Mouse (Mus musculus) MEL (cell line): ENCODE data around the gene Hao2. TPM values are rescaled to one million over a fixed set of nuclear protein-coding genes. Genes with fewer than 3 reads are reported as not detected.

Experiments used
- DNase-seq: peaks from one replicate; pipeline ENCODE4 v3.0.0; 2011; ENCODE audit warnings: low read depth, low spot score
- H3K27ac ChIP-seq: 2 replicates; pipeline ENCODE4 v1.5.1; 2012; ENCODE audit warnings: low read depth, mild to moderate bottlenecking, control low read depth, low read length, moderate library complexity; ENCODE audit not compliant: control insufficient read depth
- H3K27me3 ChIP-seq, 2 experiments: fragments of 150-350 bp in 1 of 2; sonication (generic) in 1 of 2; 2 replicates each; pipeline ENCODE4 v1.6.1; 2012; ENCODE audit warnings: low read length in 2 of 2, mild to moderate bottlenecking in 2 of 2, improper control_type of control experiment in 1 of 2, moderate library complexity in 1 of 2; ENCODE audit not compliant: insufficient read depth in 2 of 2, control insufficient read depth in 1 of 2
- H3K36me3 ChIP-seq, 2 experiments: 2 replicates each; pipeline ENCODE4 v1.6.1; 2012 to 2014; ENCODE audit warnings: low read length in 2 of 2, improper control_type of control experiment in 1 of 2, inconsistent platforms in 1 of 2, mild to moderate bottlenecking in 1 of 2; ENCODE audit not compliant: insufficient read depth in 2 of 2, control insufficient read depth in 1 of 2
- H3K4me1 ChIP-seq, 2 experiments: fragments of 150-350 bp in 1 of 2; sonication (generic) in 1 of 2; 2 replicates each; pipeline ENCODE4 v1.6.1; 2012; ENCODE audit warnings: low read length in 2 of 2, improper control_type of control experiment in 1 of 2, mild to moderate bottlenecking in 1 of 2; ENCODE audit not compliant: insufficient read depth in 2 of 2, control insufficient read depth in 1 of 2
- H3K4me3 ChIP-seq, 2 experiments: fragments of 150-350 bp in 1 of 2; sonication (generic) in 1 of 2; 2 replicates each; pipeline ENCODE4 v1.5.1; 2012; ENCODE audit warnings: low read depth in 2 of 2, low read length in 2 of 2, mild to moderate bottlenecking in 2 of 2, moderate library complexity in 2 of 2, control low read depth in 1 of 2, improper control_type of control experiment in 1 of 2; ENCODE audit not compliant: control insufficient read depth in 1 of 2, insufficient read depth in 1 of 2
- H3K79me2 ChIP-seq: 2 replicates; pipeline ENCODE4 v1.6.1; 2012; ENCODE audit warnings: mild to moderate bottlenecking, low read length, moderate library complexity; ENCODE audit not compliant: control insufficient read depth, poor library complexity, insufficient read depth
- H3K9ac ChIP-seq: 2 replicates; pipeline ENCODE4 v1.6.1; 2012; ENCODE audit warnings: low read depth, mild to moderate bottlenecking, control low read depth, low read length, moderate library complexity; ENCODE audit not compliant: control insufficient read depth, poor library complexity, severe bottlenecking
- H3K9me3 ChIP-seq: fragments of 150-350 bp; sonication (generic); replicated peaks from 2 replicates; pipeline ENCODE4 v1.6.1; 2012; ENCODE audit warnings: mild to moderate bottlenecking, low read length, improper control_type of control experiment, moderate library complexity; ENCODE audit not compliant: insufficient read depth
- CTCF ChIP-seq, 3 experiments: IDR thresholded peaks in 2 of 3; conservative IDR thresholded peaks in 1 of 3; 2 replicates each; pipeline ENCODE4 v1.5.1; 2011 to 2012; ENCODE audit warnings: low read length in 3 of 3, low read depth in 2 of 3, mild to moderate bottlenecking in 2 of 3, improper control_type of control experiment in 1 of 3, inconsistent platforms in 1 of 3, mixed read lengths in 1 of 3, moderate library complexity in 1 of 3; ENCODE audit not compliant: control insufficient read depth in 1 of 3, insufficient read depth in 1 of 3, poor library complexity in 1 of 3, severe bottlenecking in 1 of 3
- E2F4 ChIP-seq: IDR thresholded peaks from 2 replicates; pipeline ENCODE4 v1.6.1; 2011; ENCODE audit warnings: low read depth, low read length, improper control_type of control experiment, borderline replicate concordance
- EP300 ChIP-seq, 2 experiments: IDR thresholded peaks; 2 replicates each; pipeline ENCODE4 v1.6.1; 2011; ENCODE audit warnings: improper control_type of control experiment in 2 of 2, low read length in 2 of 2, low read depth in 1 of 2, mild to moderate bottlenecking in 1 of 2
- ETS1 ChIP-seq: IDR thresholded peaks from 2 replicates; pipeline ENCODE4 v1.6.1; 2012; ENCODE audit warnings: low read depth, mild to moderate bottlenecking, inconsistent platforms, low read length, improper control_type of control experiment, moderate library complexity
- GABPA ChIP-seq: IDR thresholded peaks from 2 replicates; pipeline ENCODE4 v1.6.1; 2012; ENCODE audit warnings: low read depth, mild to moderate bottlenecking, inconsistent platforms, low read length, improper control_type of control experiment, moderate library complexity
- GATA1 ChIP-seq: IDR thresholded peaks from 2 replicates; pipeline ENCODE4 v1.6.1; 2011; ENCODE audit warnings: low read depth, low read length, improper control_type of control experiment
- HCFC1 ChIP-seq: IDR thresholded peaks from 2 replicates; pipeline ENCODE4 v1.6.1; 2012; ENCODE audit warnings: low read depth, mild to moderate bottlenecking, inconsistent platforms, low read length, improper control_type of control experiment, moderate library complexity
- JUND ChIP-seq: IDR thresholded peaks from 2 replicates; pipeline ENCODE4 v1.6.1; 2011; ENCODE audit warnings: low read depth, mild to moderate bottlenecking, improper control_type of control experiment, low read length
- MYB ChIP-seq: IDR thresholded peaks from 2 replicates; pipeline ENCODE4 v1.6.1; 2011; ENCODE audit warnings: mild to moderate bottlenecking, low read depth, low read length, improper control_type of control experiment
- POLR2A ChIP-seq, 2 experiments: IDR thresholded peaks; 2 replicates each; pipeline ENCODE4 v1.6.1; 2011 to 2012; ENCODE audit warnings: low read length in 2 of 2, mild to moderate bottlenecking in 2 of 2, control low read depth in 1 of 2, improper control_type of control experiment in 1 of 2, low read depth in 1 of 2, moderate library complexity in 1 of 2; ENCODE audit not compliant: control insufficient read depth in 1 of 2, insufficient read depth in 1 of 2, poor library complexity in 1 of 2
- POLR2AphosphoS2 ChIP-seq: IDR thresholded peaks from 2 replicates; pipeline ENCODE4 v1.6.1; 2011; ENCODE audit warnings: low read length, improper control_type of control experiment
- RCOR1 ChIP-seq: IDR thresholded peaks from 2 replicates; pipeline ENCODE4 v1.6.1; 2012; ENCODE audit warnings: low read depth, mild to moderate bottlenecking, inconsistent platforms, low read length, improper control_type of control experiment
- TAL1 ChIP-seq: IDR thresholded peaks from 2 replicates; pipeline ENCODE4 v1.6.1; 2012; ENCODE audit warnings: mild to moderate bottlenecking, inconsistent platforms, low read length, moderate library complexity, mixed read lengths
- TCF12 ChIP-seq: IDR thresholded peaks from 2 replicates; pipeline ENCODE4 v1.6.1; 2014; ENCODE audit warnings: low read depth, mild to moderate bottlenecking, inconsistent platforms, low read length, improper control_type of control experiment, moderate library complexity
- polyA plus RNA-seq, 2 experiments: library from polyadenylated mRNA; stranded (reverse) in 1 of 2; unstranded in 1 of 2; fragments of >175 nt in 1 of 2; fragments of >200 nt in 1 of 2; gene quantifications; 2 replicates each; pipeline versions ENCODE4 v1.2.1 to v1.2.4; 2012; ENCODE audit warnings: low replicate concordance in 2 of 2, low read depth in 1 of 2; ENCODE audit not compliant: insufficient read length in 2 of 2, insufficient read depth in 1 of 2, missing spikeins in 1 of 2
- total RNA-seq: library from RNA; depleted of rRNA; stranded (reverse); fragments of 300-350 nt; gene quantifications from 2 replicates; pipeline ENCODE4 v1.2.3, GENCODE M21; 2012

Hao2 gene
- total and polyA plus RNA-seq, 3 experiments, result not detected

DNA sequence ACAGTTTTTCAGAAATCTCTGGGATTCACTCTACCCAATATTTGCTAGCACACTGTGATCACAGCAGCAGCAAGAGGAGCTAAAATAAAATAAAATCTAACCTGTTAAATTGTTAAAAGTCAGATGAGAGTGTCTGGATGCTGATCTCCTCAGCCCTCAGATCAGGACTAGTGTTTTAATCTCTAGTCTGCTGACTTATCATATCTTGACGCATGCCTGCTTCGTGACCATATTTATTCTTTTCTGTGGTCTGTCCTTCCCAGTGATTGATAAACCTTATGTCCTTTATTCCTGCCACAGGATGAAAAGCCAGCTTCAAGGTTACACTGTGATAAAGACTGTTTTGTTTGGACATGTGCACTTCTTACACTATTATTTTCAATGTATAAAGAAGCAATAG lies 35.0 kb downstream of the Hao2 start:
- H3K4me3 ChIP-seq, result no peak overlapping the region
- peaks cover 0 to 12% of the 10 kb centered on the region in 2 experiments; a peak in 2 of 4 replicates for H3K36me3 ChIP-seq

GRCm38 (mm10) chr3:98856892-98857291 lies 36.1 kb downstream of the Hao2 start:
- H3K36me3 ChIP-seq, result peaks cover 0 to 12% of the 10 kb centered on the region in 2 experiments; a peak in 2 of 4 replicates
- DNase-seq, result peak; percentile 57
- H3K4me3 ChIP-seq, result no peak overlapping the region
- H3K27me3 ChIP-seq, result no peaks in the 10 kb centered on the region
- TF ChIP-seq JUND (no peak), ETS1 (peak; percentile 76), RCOR1 (0 out of 2 replicates have a peak, but pooled peaks have one; percentile 17), POLR2A (IDR thresholded peaks at IDR 0.05; ENCODE audit: control insufficient read depth in 1 of 2, insufficient read depth in 1 of 2, low read depth in 1 of 2, low read length in 2 of 2, poor library complexity in 1 of 2) (no peak), GATA1 (peak; percentile 63), EP300 (IDR thresholded peaks at IDR 0.05; ENCODE audit: low read depth in 1 of 2, low read length in 2 of 2) (peak; percentile 43 to 70)
- no peak overlapping the region for H3K9ac ChIP-seq
- no peaks in the 10 kb centered on the region for H3K9me3 ChIP-seq
- no peaks in the 10 kb centered on the region for H3K79me2 ChIP-seq
- H3K4me1 ChIP-seq, result peaks cover 0 to 14% of the 10 kb centered on the region in 2 experiments
- H3K27ac ChIP-seq, result 0 out of 2 replicates have a peak overlapping the region, but pooled peaks have one; percentile 27

More for the DNA sequence above, 35.0 kb downstream of the Hao2 start:
- Histone ChIP-seq H3K9ac (no peak overlapping the region), H3K9me3 (no peaks in the 10 kb centered on the region), H3K27me3 (no peaks in the 10 kb centered on the region), H3K79me2 (no peaks in the 10 kb centered on the region), H3K27ac (no peak overlapping the region), H3K4me1 (peaks cover 0 to 22% of the 10 kb centered on the region in 2 experiments)
- TF ChIP-seq CTCF (IDR thresholded peaks at IDR 0.05 in 2 of 3, conservative IDR thresholded peaks at IDR 0.05 in 1 of 3; ENCODE audit: control insufficient read depth in 1 of 3, insufficient read depth in 1 of 3, low read depth in 2 of 3, low read length in 3 of 3, poor library complexity in 1 of 3, severe bottlenecking in 1 of 3) (no peak), TAL1 (no peak), GATA1 (0 out of 2 replicates have a peak, but pooled peaks have one; percentile 19), POLR2AphosphoS2 (no peak)
- no peak for DNase-seq

DNA sequence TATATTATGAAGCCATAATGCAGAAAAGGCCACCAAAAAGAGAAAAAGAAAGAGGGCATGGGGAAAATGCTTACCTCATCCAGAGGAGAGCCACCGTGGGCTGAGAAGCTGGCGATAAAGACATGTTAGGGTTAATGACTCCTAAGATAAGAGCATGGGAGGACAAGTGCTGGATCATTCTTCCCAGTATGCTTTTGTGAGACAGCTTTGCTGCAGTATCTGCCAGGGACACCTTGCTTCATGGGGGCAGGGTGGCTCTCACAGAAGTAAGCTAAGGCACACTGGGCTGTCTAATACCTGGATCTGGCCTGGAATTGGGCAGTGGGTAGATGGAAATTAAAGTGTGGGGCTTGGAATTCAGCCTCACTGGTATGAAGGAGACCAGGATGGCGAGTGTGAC lies 37.9 kb downstream of the Hao2 start:
- Histone ChIP-seq H3K4me1 (peaks cover 0 to 14% of the 10 kb centered on the region in 2 experiments), H3K4me3 (no peak overlapping the region), H3K9ac (no peak overlapping the region)

More for the DNA sequence above, 37.9 kb downstream of the Hao2 start:
- Histone ChIP-seq H3K9me3 (no peaks in the 10 kb centered on the region), H3K79me2 (no peaks in the 10 kb centered on the region), H3K27ac (no peak overlapping the region), H3K36me3 (peaks cover 0 to 12% of the 10 kb centered on the region in 2 experiments; a peak in 2 of 4 replicates), H3K27me3 (no peaks in the 10 kb centered on the region)
- peak; percentile 52 for DNase-seq
- no peak for TF ChIP-seq E2F4
- peak; percentile 70 for TF ChIP-seq EP300 (IDR thresholded peaks at IDR 0.05; ENCODE audit: low read depth in 1 of 2, low read length in 2 of 2)
- TF ChIP-seq ETS1, result peak; percentile 50
- peak; percentile 72 for TF ChIP-seq TAL1
- TF ChIP-seq HCFC1, result no peak
- TF ChIP-seq GABPA, result no peak
- peak; percentile 77 for TF ChIP-seq GATA1
- peak; percentile 70 for TF ChIP-seq TCF12
- no peak for TF ChIP-seq MYB
